In the genomic region with DNA sequence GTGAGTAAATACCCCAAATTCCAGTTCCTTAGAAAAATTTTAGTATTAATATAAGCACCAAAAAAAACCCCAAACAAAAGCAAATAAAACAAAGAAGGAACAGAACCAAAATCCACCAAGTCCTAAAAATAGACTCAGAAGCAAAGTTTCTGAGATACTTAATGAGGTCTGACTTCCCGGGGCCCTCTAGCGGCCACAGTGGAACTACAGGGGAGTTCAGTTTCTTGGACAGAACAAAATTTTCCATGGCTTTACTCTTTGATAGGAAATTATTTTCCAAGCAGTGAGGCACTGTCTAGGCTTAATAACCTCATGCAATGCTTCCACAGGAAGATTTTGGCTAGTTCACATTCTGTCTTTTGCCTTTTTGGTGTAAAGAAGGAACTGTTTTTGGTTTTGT, we compare ENCODE assay signal across 9 mouse cellular contexts. TPM values are rescaled to one million over a fixed set of nuclear protein-coding genes. Genes with fewer than 3 reads are reported as not detected.
DNase-seq lines count a peak whose midpoint lies in the region; ATAC-seq lines count a peak whose summit lies in the region.
"Had no signal": no experiment of that assay in that cellular context is flagged by ENCODE, and none has a peak within 500 bp of the region (broad histone marks: within the 10 kb centered on the region; RNA-seq: fewer than 3 reads in every experiment).

No protein-coding gene starts in this region.

- no peak overlapping the region for H3K27ac ChIP-seq in liver, embryonic 12.5 days
- H3K27ac ChIP-seq: neural tube, embryonic 12.5 days had no signal

- H3K4me1 ChIP-seq in liver, embryonic 12.5 days: no peaks in the 10 kb centered on the region
- H3K4me1 ChIP-seq: neural tube, embryonic 12.5 days had no signal

- WGBS in liver, embryonic 12.5 days (ENCODE audit: insufficient replicate concordance): 0% methylated on average over 2 of the region's 2 CpGs

- no peak overlapping the region for H3K4me2 ChIP-seq in liver, embryonic 12.5 days
- H3K4me2 ChIP-seq: neural tube, embryonic 12.5 days had no signal

- no peak overlapping the region for H3K4me3 ChIP-seq in liver, embryonic 12.5 days
- H3K4me3 ChIP-seq: neural tube, embryonic 12.5 days had no signal

- DNase-seq in liver: peak; percentile 71
- peak; percentile 90 for DNase-seq in adrenal gland, postnatal 10 days
- peak; percentile 74 for DNase-seq in embryo, embryonic 11 days
- DNase-seq in heart, postnatal 4 days: peak; percentile 91
- peak; percentile 55 to 63 for DNase-seq in left cerebral cortex, postnatal 36 days (ENCODE audit: low spot score in 2 of 2)
- peak; percentile 23 for DNase-seq in retina, adult 2 months (ENCODE audit: low read depth, low spot score)
- DNase-seq in thymus, postnatal 4 days: peak; percentile 80

- no peak for ATAC-seq in liver, embryonic 12.5 days

- intact Hi-C loops in left cerebral cortex, postnatal 36 days (cut with DNase I): no loop called here

- no peaks in the 10 kb centered on the region for H3K27me3 ChIP-seq in liver, embryonic 12.5 days (replicated peaks)
- H3K27me3 ChIP-seq: neural tube, embryonic 12.5 days had no signal

- H3K36me3 ChIP-seq in liver, embryonic 12.5 days: no peaks in the 10 kb centered on the region
- H3K36me3 ChIP-seq: neural tube, embryonic 12.5 days had no signal

- no peak overlapping the region for H3K9ac ChIP-seq in liver, embryonic 12.5 days
- H3K9ac ChIP-seq: neural tube, embryonic 12.5 days had no signal

- H3K9me3 ChIP-seq in liver, embryonic 12.5 days (replicated peaks): no peaks in the 10 kb centered on the region
- H3K9me3 ChIP-seq: neural tube, embryonic 12.5 days had no signal

RNA-seq across cellular contexts. Expression of a gene that starts 12.2 kb away (rescaled TPM):
- polyA plus RNA-seq in liver, embryonic 12.5 days (2016; fragmentation: Nextera tagmentation; extraction: Ambion mirVana): 0.53 and 0.75 TPM in 2 replicates
- total RNA-seq in adrenal gland, postnatal 10 days (2021): 10 to 100 TPM; 13.9 to 15.0 TPM
- total RNA-seq in heart, postnatal 4 days (2021): 1 to 10 TPM; 4.3 to 8.2 TPM
- under 1 TPM; 0.36 to 0.86 TPM for total RNA-seq in left cerebral cortex, postnatal 36 days (2021)

RNA-seq across cellular contexts. Expression of a gene that starts 24.9 kb away (rescaled TPM):
- 9.2 and 10.0 TPM in 2 replicates for polyA plus RNA-seq in liver, embryonic 12.5 days (2016; fragmentation: Nextera tagmentation; extraction: Ambion mirVana)
- total RNA-seq in adrenal gland, postnatal 10 days (2021): 10 to 100 TPM; 13.2 to 25.8 TPM
- total RNA-seq in heart, postnatal 4 days (2021): 1 to 10 TPM; 4.0 to 4.2 TPM
- total RNA-seq in left cerebral cortex, postnatal 36 days (2021): 10 to 100 TPM; 19.6 to 23.6 TPM

RNA-seq across cellular contexts. Expression of a gene that starts 29.0 kb away (rescaled TPM):
- polyA plus RNA-seq in liver, embryonic 12.5 days (2016; fragmentation: Nextera tagmentation; extraction: Ambion mirVana): 3.1 and 4.1 TPM in 2 replicates
- total RNA-seq in adrenal gland, postnatal 10 days (2021): 10 to 100 TPM; 32.3 to 48.8 TPM
- total RNA-seq in heart, postnatal 4 days (2021): 10 to 100 TPM; 33.6 to 39.6 TPM
- total RNA-seq in left cerebral cortex, postnatal 36 days (2021): 10 to 100 TPM; 31.7 to 31.9 TPM

Comparison
In these comparisons a context has a peak if more than half of its experiments do, and no peak if none do; other contexts are left out.
1. DNase-seq: peak in every context shown above with its lines; median percentile 91 in heart, postnatal 4 days; 90 in adrenal gland, postnatal 10 days; 80 in thymus, postnatal 4 days; 74 in embryo, embryonic 11 days; 71 in liver; 59 in left cerebral cortex, postnatal 36 days; 23 in retina, adult 2 months.